Mouse (Mus musculus) bone marrow macrophage, adult 2 months (primary cell): ENCODE results near the gene Pphln1. TPM values are rescaled to one million over a fixed set of nuclear protein-coding genes. Genes with fewer than 3 reads are reported as not detected.

Experiments
- H3K27ac ChIP-seq: 2 replicates; pipeline ENCODE4 v1.5.1; 2012; ENCODE audit warnings: low read depth, low read length; ENCODE audit not compliant: insufficient read depth
- H3K4me1 ChIP-seq: 2 replicates; pipeline ENCODE4 v1.6.1; 2012; ENCODE audit warnings: low read length; ENCODE audit not compliant: control insufficient read depth, insufficient read depth
- H3K4me3 ChIP-seq: 2 replicates; pipeline ENCODE4 v1.5.1; 2012; ENCODE audit warnings: mild to moderate bottlenecking, low read length, moderate library complexity; ENCODE audit not compliant: insufficient read depth
- CTCF ChIP-seq: IDR thresholded peaks from 2 replicates; pipeline ENCODE4 v1.5.1; 2012; ENCODE audit warnings: low read depth, mild to moderate bottlenecking, low read length, moderate library complexity
- POLR2A ChIP-seq: IDR thresholded peaks from 2 replicates; pipeline ENCODE4 v1.6.1; 2012; ENCODE audit warnings: mild to moderate bottlenecking, low read depth, low read length, borderline replicate concordance
- polyA plus RNA-seq: library from polyadenylated mRNA; stranded (reverse); fragments of >200 nt; gene quantifications from 2 replicates; pipeline ENCODE4 v1.2.4, GENCODE M21; 2012; ENCODE audit not compliant: missing spikeins, insufficient read depth, insufficient read length

The Pphln1 gene
- polyA plus RNA-seq, 1 experiment: 25.5 TPM

DNA sequence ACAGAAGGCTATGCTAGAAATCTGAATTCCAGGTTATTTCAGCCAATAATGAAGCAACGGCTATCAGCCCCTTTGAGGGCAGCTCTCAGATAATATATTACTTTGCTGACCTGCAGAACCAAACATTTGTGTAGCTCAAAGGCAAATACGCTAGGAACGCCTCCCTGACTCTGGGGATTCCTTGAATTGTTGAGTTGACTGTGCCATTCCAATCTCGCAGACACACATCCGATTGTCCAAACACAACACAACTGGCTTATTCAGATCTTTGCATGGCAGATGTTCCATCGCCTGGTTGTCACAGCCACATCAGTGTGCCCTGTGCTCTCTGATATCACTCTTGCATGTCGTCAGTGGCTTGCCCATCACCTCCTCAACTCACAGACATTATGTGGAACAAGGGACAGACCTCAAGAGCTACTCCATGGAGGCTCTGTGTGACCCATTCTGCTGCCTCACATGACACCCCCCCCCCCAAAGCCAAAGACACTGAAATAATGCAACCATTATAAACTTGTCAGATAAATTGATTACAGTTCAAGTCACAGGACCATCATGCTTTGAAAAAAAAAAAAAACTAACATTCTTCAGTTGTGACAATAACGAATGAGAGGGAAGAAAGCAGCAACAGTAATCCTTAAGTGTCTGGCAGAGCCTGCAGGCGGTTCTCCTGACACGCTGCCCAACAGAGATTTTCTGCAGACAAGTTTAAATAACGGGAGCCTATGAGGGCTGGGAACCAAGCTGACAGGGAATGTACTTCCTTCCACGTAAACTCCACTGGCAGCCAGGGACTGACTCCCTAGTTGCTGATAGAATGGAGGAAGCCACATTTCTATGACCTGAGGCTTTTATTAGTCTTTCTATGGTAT, 131.9 kb downstream of the Pphln1 start:
- no peak overlapping the region for H3K27ac ChIP-seq
- H3K4me1 ChIP-seq: no peaks in the 10 kb centered on the region
- no peak overlapping the region for H3K4me3 ChIP-seq
- TF ChIP-seq CTCF (no peak), POLR2A (no peak)

DNA sequence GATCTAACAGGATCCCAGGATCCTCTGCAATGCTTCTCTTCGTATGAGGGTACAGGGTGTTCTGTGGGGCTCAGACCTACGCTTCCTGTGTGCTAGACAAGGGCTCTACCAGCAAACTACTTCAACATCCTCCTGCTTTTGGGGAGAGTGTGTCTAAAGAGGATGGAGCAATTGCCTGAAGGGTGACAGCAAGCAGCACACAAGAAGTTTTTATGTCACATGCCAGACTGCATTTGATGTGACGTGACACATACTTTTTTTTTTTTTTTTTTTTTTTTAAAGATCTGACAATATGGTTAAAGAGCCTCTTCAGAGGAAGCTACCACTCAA, 132.5 kb downstream of the Pphln1 start:
- H3K4me3 ChIP-seq: no peak overlapping the region
- H3K27ac ChIP-seq: no peak overlapping the region
- TF ChIP-seq POLR2A: no peak
- no peak for TF ChIP-seq CTCF
- H3K4me1 ChIP-seq: no peaks in the 10 kb centered on the region

DNA sequence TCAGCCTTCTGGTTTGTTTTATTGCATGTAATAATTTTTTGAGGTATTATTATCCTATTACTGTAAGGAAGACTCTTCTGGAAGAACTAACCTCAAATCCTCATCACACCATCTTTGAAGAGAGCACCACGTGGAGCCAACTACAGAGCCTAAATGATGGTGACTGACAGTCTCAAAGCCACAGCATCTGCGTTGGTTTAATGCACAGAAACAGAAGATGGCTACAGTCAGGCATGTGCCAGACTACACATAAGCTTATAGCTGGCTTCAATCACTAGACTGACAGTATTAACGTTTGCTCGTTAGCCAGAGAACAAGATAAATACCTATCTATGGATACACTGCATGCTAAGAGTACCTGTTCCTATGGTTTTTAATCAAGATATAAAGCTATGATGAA, 138.0 kb downstream of the Pphln1 start:
- Histone ChIP-seq H3K27ac (no peak overlapping the region), H3K4me1 (no peaks in the 10 kb centered on the region), H3K4me3 (no peak overlapping the region)
- no peak for TF ChIP-seq CTCF
- TF ChIP-seq POLR2A: no peak

DNA sequence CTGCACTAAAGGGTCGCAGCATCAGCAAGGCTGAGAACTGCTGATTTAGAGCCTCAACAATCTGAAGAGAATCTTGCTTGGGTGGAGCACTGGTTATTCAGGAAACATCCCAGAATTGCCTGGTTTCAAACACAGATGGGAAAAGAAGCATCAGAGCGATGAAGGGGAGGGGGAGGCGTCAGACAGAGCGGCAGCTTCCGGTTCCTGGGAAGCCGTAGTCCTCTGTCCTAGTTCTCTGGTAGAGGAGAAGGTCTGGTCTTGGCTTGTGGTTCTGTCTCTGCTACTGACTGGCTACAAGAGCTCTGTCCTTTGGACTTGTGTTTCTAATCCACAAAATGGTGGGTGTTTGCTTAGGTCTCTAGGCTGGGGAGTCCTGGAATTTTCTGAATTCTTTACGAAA, 139.6 kb downstream of the Pphln1 start:
- H3K27ac ChIP-seq: no peak overlapping the region
- H3K4me1 ChIP-seq: no peaks in the 10 kb centered on the region
- TF ChIP-seq POLR2A (no peak), CTCF (no peak)
- H3K4me3 ChIP-seq: no peak overlapping the region

DNA sequence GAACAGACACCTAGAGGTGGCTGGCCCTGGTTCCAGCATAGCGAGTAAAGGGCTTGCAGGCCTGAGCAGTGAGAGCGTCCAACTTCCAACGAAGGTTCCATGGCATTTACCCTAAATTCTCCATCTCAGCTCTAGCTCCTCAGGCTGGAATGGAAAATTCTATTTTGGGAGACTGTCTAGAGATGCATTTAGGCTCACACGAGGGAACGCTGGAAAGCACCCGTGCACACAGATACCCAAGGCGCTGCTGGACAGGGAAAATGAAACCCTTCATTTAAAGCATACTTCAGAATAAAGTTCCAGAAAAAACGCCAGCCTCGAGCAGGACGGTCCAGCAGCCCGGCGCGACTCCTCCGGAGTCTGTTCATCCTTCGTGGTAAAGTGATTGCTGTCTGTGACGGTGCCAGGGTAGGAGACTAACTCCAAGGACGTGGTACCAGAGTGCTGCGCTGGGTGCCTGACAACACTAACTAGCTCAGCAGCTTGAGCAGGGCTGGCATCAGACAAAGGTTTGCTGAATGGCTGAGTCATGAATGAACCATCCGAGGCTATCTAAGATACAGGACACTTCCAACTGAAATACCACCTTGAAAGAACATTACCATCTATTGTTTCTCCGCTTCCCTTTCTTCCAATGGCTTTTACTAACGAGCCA, 140.5 kb downstream of the Pphln1 start:
- H3K4me3 ChIP-seq: no peak overlapping the region

DNA sequence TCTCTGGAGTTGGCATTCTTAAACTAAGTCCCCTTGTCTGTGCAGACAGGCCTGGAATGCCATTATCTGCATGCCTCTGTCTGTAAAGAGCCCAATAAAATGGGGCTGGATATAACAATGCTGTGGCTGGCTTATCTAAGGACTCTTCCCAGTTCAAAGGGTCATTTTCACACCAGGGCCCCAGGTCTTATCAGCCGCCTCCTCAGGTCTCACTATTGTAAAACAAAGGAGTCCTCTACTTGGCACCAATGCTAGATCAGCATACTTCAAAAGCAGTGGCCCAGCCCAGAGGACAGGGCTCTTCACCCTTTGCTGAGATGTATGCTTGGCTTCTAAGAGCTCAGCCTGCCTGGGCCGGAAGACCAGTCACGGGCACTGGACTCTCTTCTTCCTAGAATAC, 141.3 kb downstream of the Pphln1 start:
- Histone ChIP-seq H3K4me1 (no peaks in the 10 kb centered on the region), H3K4me3 (no peak overlapping the region), H3K27ac (no peak overlapping the region)
- no peak for TF ChIP-seq POLR2A
- no peak for TF ChIP-seq CTCF

More for the DNA sequence above, 140.5 kb downstream of the Pphln1 start:
- H3K4me1 ChIP-seq: no peaks in the 10 kb centered on the region
- no peak for TF ChIP-seq POLR2A
- TF ChIP-seq CTCF: no peak
- H3K27ac ChIP-seq: no peak overlapping the region

Other genes with a start within 250 kb of the Pphln1 start
- 23.7 and 24.2 TPM in 2 replicates for gene Gxylt1, start 123.2 kb upstream of the Pphln1 start, polyA plus RNA-seq
- 23.5 and 23.6 TPM in 2 replicates for gene Yaf2, start 61.4 kb upstream of the Pphln1 start, polyA plus RNA-seq
- 109 and 132 TPM in 2 replicates for gene Zcrb1, start within 50 bp of the Pphln1 start, polyA plus RNA-seq
- not detected in 2 replicates for gene Prickle1, start 197.5 kb downstream of the Pphln1 start, polyA plus RNA-seq